Mouse (Mus musculus) megakaryocyte, embryonic 14.5 days (primary cell): Measurements from ENCODE around the gene Wdr90.

Source experiments
- FLI1 ChIP-seq: IDR thresholded peaks from 2 replicates; pipeline ENCODE4 v1.6.1; 2012; ENCODE audit warnings: low read length, inconsistent platforms, mixed read lengths
- GATA1 ChIP-seq: IDR thresholded peaks from 3 replicates; pipeline ENCODE4 v1.6.1; 2012; ENCODE audit warnings: mixed read lengths, low read length, inconsistent platforms, borderline replicate concordance

DNA sequence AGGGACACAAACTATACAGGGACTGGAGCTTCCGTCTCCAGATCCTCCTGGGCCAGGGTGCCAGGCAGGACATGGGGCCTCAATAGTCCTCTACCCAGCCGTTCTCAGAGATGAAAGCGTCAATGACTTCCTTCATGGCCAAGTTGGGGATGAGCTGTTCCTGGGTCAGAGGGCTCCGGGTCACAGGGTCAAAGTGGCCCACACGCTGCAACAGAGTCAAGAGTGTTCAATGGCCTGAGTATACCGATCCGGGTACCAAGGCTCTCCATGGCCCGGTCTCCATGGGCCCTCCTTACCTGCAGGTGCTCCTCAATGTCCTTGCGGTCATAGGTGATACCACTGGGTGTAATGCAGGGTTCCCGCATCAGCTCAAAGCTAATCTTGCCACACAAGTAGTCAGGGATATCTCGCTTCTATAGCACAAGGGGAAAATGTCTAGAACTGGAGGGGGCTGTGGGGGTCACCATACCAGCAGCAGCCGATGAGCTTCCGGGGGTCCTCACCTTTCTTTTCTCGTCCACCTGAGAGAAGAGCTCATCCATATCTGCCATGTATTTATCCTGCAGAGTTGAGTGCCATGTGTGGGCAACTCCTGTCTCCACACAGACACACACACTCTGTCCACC lies 30.4 kb downstream of the Wdr90 start:
- TF ChIP-seq FLI1, result no peak
- TF ChIP-seq GATA1, result no peak
